Mouse (Mus musculus): ENCODE results near the gene Tarsl2. TPM values are rescaled to one million over a fixed set of nuclear protein-coding genes. Genes with fewer than 3 reads are reported as not detected.
A peak's percentile ranks its signal among the peaks of the same experiment; 100 is the strongest.

Gene Tarsl2
- polyA plus RNA-seq, 1 experiment from 2014 or later = 16.4 TPM

GRCm38 (mm10) chr7:65678050-65678449 is 33.4 kb downstream of the Tarsl2 start:
- no peak for ATAC-seq (replicated peaks; ENCODE audit: extremely low read depth, insufficient read depth, low FRiP score)
- H3K9ac ChIP-seq (ENCODE audit: low read length) = no peak overlapping the region
- WGBS = 79% methylated on average over 10 of the region's 10 CpGs

GRCm38 (mm10) chr7:65678900-65679595 is 34.4 kb downstream of the Tarsl2 start:
- Histone ChIP-seq H3K9ac (ENCODE audit: low read length) (no peak overlapping the region), H3K4me3 (ENCODE audit: low read length) (no peak overlapping the region), H3K27ac (ENCODE audit: low read length) (no peak overlapping the region), H3K36me3 (ENCODE audit: control insufficient read depth, insufficient read depth) (peaks cover 5% of the 10 kb centered on the region; the same call in 1 of the 2 replicates), H3K9me3 (replicated peaks; ENCODE audit: control insufficient read depth, low read length) (no peaks in the 10 kb centered on the region), H3K4me2 (ENCODE audit: low read depth, low read length) (no peak overlapping the region), H3K27me3 (ENCODE audit: control insufficient read depth, insufficient read depth, low read length) (no peaks in the 10 kb centered on the region), H3K4me1 (ENCODE audit: control insufficient read depth, insufficient read depth, low read length) (no peaks in the 10 kb centered on the region)
- ATAC-seq (replicated peaks; ENCODE audit: extremely low read depth, insufficient read depth, low FRiP score) = no peak
- WGBS = 58% methylated on average over 7 of the region's 7 CpGs

More at GRCm38 (mm10) chr7:65678050-65678449, 33.4 kb downstream of the Tarsl2 start:
- no peaks in the 10 kb centered on the region for H3K9me3 ChIP-seq (replicated peaks; ENCODE audit: control insufficient read depth, low read length)
- no peak overlapping the region for H3K27ac ChIP-seq (ENCODE audit: low read length)
- H3K4me3 ChIP-seq (ENCODE audit: low read length) = no peak overlapping the region
- no peaks in the 10 kb centered on the region for H3K4me1 ChIP-seq (ENCODE audit: control insufficient read depth, insufficient read depth, low read length)
- H3K4me2 ChIP-seq (ENCODE audit: low read depth, low read length) = no peak overlapping the region
- H3K36me3 ChIP-seq (ENCODE audit: control insufficient read depth, insufficient read depth) = peaks cover 5% of the 10 kb centered on the region; the same call in 1 of the 2 replicates
- H3K27me3 ChIP-seq (ENCODE audit: control insufficient read depth, insufficient read depth, low read length) = no peaks in the 10 kb centered on the region

GRCm38 (mm10) chr7:65681166-65681565 is 36.5 kb downstream of the Tarsl2 start:
- 54% methylated on average over 5 of the region's 5 CpGs for WGBS
- Histone ChIP-seq H3K4me1 (ENCODE audit: control insufficient read depth, insufficient read depth, low read length) (no peaks in the 10 kb centered on the region), H3K27me3 (ENCODE audit: control insufficient read depth, insufficient read depth, low read length) (no peaks in the 10 kb centered on the region), H3K9me3 (replicated peaks; ENCODE audit: control insufficient read depth, low read length) (no peaks in the 10 kb centered on the region), H3K27ac (ENCODE audit: low read length) (no peak overlapping the region), H3K4me3 (ENCODE audit: low read length) (no peak overlapping the region), H3K4me2 (ENCODE audit: low read depth, low read length) (no peak overlapping the region), H3K9ac (ENCODE audit: low read length) (no peak overlapping the region), H3K36me3 (ENCODE audit: control insufficient read depth, insufficient read depth) (peaks cover under 1% of the 10 kb centered on the region; the same call in 1 of the 2 replicates)
- ATAC-seq (replicated peaks; ENCODE audit: extremely low read depth, insufficient read depth, low FRiP score) = no peak

- H3K27me3 ChIP-seq (ENCODE audit: control insufficient read depth, insufficient read depth, low read length) = no peaks in the 10 kb centered on the region
- no peak overlapping the region for H3K27ac ChIP-seq (ENCODE audit: low read length)
- ATAC-seq (replicated peaks; ENCODE audit: extremely low read depth, insufficient read depth, low FRiP score) = no peak
- H3K4me3 ChIP-seq (ENCODE audit: low read length) = no peak overlapping the region
- WGBS = 66% methylated on average over 7 of the region's 7 CpGs
- no peak overlapping the region for H3K9ac ChIP-seq (ENCODE audit: low read length)
- H3K4me2 ChIP-seq (ENCODE audit: low read depth, low read length) = no peak overlapping the region
- H3K9me3 ChIP-seq (replicated peaks; ENCODE audit: control insufficient read depth, low read length) = no peaks in the 10 kb centered on the region
- H3K4me1 ChIP-seq (ENCODE audit: control insufficient read depth, insufficient read depth, low read length) = no peaks in the 10 kb centered on the region
- peaks cover 5% of the 10 kb centered on the region for H3K36me3 ChIP-seq (ENCODE audit: control insufficient read depth, insufficient read depth)
These were observed 39.6 kb downstream of the Tarsl2 start for GRCm38 (mm10) chr7:65684256-65684835.

- no peak for ATAC-seq (replicated peaks; ENCODE audit: extremely low read depth, insufficient read depth, low FRiP score)
- 92% methylated on average over 9 of the region's 9 CpGs for WGBS
- no peaks in the 10 kb centered on the region for H3K9me3 ChIP-seq (replicated peaks; ENCODE audit: control insufficient read depth, low read length)
- no peaks in the 10 kb centered on the region for H3K27me3 ChIP-seq (ENCODE audit: control insufficient read depth, insufficient read depth, low read length)
- no peak overlapping the region for H3K4me2 ChIP-seq (ENCODE audit: low read depth, low read length)
- peaks cover 5% of the 10 kb centered on the region for H3K36me3 ChIP-seq (ENCODE audit: control insufficient read depth, insufficient read depth)
- H3K4me1 ChIP-seq (ENCODE audit: control insufficient read depth, insufficient read depth, low read length) = no peaks in the 10 kb centered on the region
- no peak overlapping the region for H3K9ac ChIP-seq (ENCODE audit: low read length)
- H3K27ac ChIP-seq (ENCODE audit: low read length) = no peak overlapping the region
- H3K4me3 ChIP-seq (ENCODE audit: low read length) = no peak overlapping the region
These were observed 42.0 kb downstream of the Tarsl2 start for GRCm38 (mm10) chr7:65686664-65687063.

GRCm38 (mm10) chr7:65690869-65691268 is 46.2 kb downstream of the Tarsl2 start, which contains the start of gene Tm2d3:
Gene Tm2d3, plus strand, starts transcription at chr7:65691169.
- H3K4me2 ChIP-seq (ENCODE audit: low read depth, low read length) = no peak within 1 kb of the TSS
- H3K4me3 ChIP-seq (ENCODE audit: low read length) = no peak within 1 kb of the TSS
- no peak within 1 kb of the TSS for H3K27ac ChIP-seq (ENCODE audit: low read length)
- no peak for ATAC-seq (replicated peaks; ENCODE audit: extremely low read depth, insufficient read depth, low FRiP score)
- no peak within 1 kb of the TSS for H3K9ac ChIP-seq (ENCODE audit: low read length)
- H3K36me3 ChIP-seq (ENCODE audit: control insufficient read depth, insufficient read depth) = peaks cover 11% of the 10 kb centered on the region
- 87% methylated on average over 7 of the region's 7 CpGs for WGBS
- H3K9me3 ChIP-seq (replicated peaks; ENCODE audit: control insufficient read depth, low read length) = no peaks in the 10 kb centered on the region
- no peaks in the 10 kb centered on the region for H3K27me3 ChIP-seq (ENCODE audit: control insufficient read depth, insufficient read depth, low read length)
- H3K4me1 ChIP-seq (ENCODE audit: control insufficient read depth, insufficient read depth, low read length) = peaks cover 11% of the 10 kb centered on the region

- Histone ChIP-seq H3K27me3 (ENCODE audit: control insufficient read depth, insufficient read depth, low read length) (no peaks in the 10 kb centered on the region), H3K4me2 (ENCODE audit: low read depth, low read length) (no peak overlapping the region), H3K27ac (ENCODE audit: low read length) (no peak overlapping the region), H3K4me3 (ENCODE audit: low read length) (no peak overlapping the region), H3K9ac (ENCODE audit: low read length) (no peak overlapping the region), H3K9me3 (replicated peaks; ENCODE audit: control insufficient read depth, low read length) (no peaks in the 10 kb centered on the region), H3K36me3 (ENCODE audit: control insufficient read depth, insufficient read depth) (peaks cover 13% of the 10 kb centered on the region), H3K4me1 (ENCODE audit: control insufficient read depth, insufficient read depth, low read length) (peaks cover 11% of the 10 kb centered on the region)
- ATAC-seq (replicated peaks; ENCODE audit: extremely low read depth, insufficient read depth, low FRiP score) = no peak
- 79% methylated on average over 8 of the region's 8 CpGs for WGBS
These were observed 47.4 kb downstream of the Tarsl2 start for GRCm38 (mm10) chr7:65691929-65692605.

GRCm38 (mm10) chr7:65692883-65693282 is 48.2 kb downstream of the Tarsl2 start:
- H3K4me1 ChIP-seq (ENCODE audit: control insufficient read depth, insufficient read depth, low read length) = peaks cover 11% of the 10 kb centered on the region
- peak overlapping the region; percentile 68 for H3K27ac ChIP-seq (ENCODE audit: low read length)
- 3% methylated on average over 10 of the region's 10 CpGs for WGBS
- H3K9me3 ChIP-seq (replicated peaks; ENCODE audit: control insufficient read depth, low read length) = no peaks in the 10 kb centered on the region
- peak overlapping the region; percentile 82 for H3K9ac ChIP-seq (ENCODE audit: low read length)
- peak overlapping the region; percentile 76 for H3K4me3 ChIP-seq (ENCODE audit: low read length)
- ATAC-seq (replicated peaks; ENCODE audit: extremely low read depth, insufficient read depth, low FRiP score) = peak; percentile 34
- no peaks in the 10 kb centered on the region for H3K27me3 ChIP-seq (ENCODE audit: control insufficient read depth, insufficient read depth, low read length)
- H3K4me2 ChIP-seq (ENCODE audit: low read depth, low read length) = peak overlapping the region; percentile 89
- H3K36me3 ChIP-seq (ENCODE audit: control insufficient read depth, insufficient read depth) = peaks cover 17% of the 10 kb centered on the region

All from heart, embryonic 16.5 days (tissue).